Mouse (Mus musculus): Measurements from ENCODE around the gene Bach2.

The Bach2 gene

DNA sequence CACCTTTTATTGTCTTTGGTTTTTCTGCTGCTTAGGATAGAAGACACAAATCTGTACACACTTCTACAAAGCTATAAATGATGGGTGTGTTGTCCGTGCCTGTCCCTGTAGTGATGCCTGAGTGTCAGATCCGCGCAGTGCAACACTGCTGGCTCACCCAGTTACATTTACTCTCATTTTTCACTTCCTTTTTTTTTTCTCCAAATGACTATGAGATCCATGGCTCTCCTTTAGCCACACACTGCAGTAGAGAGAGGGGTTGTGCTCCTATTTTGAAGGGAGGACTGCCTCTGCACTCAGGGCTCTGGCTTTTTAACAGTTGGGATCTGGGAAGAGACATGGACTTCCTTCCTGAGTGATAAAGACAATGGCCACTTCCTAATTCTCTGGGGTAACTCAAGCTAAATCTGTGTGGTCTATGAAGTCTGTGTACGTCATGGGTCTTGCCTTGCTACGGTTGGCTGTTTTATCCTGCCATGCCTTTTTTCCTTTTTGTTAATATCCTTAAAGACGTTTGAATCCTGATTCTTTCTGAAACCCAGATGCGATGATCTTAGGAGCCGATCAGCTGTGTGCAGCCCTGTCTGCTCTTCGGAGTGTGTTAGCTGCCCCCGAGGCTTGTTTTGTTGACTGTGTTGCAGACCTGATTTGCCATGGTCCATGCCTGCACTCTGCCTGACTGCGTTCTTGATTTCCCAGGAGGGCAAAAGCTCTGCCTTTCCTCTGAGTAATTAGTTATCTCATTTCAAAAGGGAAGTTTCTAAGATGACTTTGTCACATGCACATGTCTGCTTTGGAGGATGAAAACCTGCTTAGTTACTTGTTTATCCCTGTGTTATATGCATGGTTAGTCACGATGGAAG is 120.2 kb downstream of the Bach2 start:
- DNase-seq (ENCODE audit: low spot score in 2 of 2), result no peak

DNA sequence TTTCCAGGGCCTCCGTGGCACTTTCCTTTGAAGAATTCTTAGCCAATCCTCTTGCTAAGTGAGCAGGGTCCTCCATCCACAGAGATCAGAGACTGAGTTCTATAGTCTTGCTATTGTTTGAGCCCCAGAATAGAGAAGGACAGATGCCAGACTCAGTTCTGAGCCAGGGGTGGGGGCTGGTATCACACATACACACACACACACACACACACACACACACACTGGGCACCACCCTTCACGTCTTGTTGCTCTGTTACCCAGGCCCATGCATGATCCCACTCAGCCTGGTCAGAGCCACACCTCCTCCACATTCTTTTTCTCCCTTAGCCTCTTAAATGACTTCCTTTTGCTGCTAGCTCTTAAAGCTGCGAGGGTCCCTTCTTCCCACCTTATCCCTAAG is 121.0 kb downstream of the Bach2 start:
- no peak for DNase-seq (ENCODE audit: low spot score in 2 of 2)

DNA sequence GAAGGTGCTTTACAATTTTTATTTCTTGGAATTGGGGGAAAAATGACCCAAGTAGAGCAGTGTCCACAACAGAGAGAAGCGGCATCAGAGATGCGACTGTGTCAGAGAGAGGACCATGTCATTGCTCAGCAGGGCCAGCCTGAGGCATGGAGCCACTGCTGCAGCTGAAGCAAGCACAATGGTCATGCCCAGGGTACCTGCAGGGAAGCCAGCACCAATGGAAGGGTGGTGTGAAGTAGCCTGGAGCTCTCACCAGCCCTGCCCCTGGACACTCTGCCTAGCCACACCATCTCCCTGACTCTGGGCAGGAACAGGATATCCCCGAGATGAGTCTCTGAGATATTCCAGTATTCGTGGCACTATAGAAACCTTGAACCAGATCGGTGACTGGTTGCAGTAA is 121.9 kb downstream of the Bach2 start:
- DNase-seq (ENCODE audit: low spot score in 2 of 2), result no peak

DNA sequence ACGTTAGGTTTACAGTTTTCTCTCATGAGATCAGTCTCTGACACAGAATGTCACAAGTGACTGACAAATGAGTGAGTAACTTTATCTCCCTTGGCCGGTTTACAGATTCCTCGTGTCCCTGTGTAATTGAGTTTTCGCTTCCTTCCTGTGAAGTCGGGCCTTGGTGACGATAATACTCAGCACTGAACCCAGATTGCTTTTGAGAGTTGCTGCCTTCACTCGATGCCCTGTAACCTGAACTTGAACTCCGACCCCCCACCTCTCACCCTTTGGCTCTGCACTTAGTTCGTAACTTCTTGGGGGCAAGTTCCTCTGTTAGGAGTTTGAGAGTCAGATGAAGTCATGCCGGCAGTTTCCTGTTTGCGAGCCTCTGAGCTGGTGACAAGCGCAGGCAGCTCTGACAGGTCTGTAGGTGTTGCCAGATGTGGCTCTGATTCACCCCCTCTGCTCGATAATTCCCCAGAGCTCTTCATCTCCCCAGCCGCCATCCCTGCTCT is 124.9 kb downstream of the Bach2 start:
- DNase-seq (ENCODE audit: low spot score in 2 of 2), result no peak

DNA sequence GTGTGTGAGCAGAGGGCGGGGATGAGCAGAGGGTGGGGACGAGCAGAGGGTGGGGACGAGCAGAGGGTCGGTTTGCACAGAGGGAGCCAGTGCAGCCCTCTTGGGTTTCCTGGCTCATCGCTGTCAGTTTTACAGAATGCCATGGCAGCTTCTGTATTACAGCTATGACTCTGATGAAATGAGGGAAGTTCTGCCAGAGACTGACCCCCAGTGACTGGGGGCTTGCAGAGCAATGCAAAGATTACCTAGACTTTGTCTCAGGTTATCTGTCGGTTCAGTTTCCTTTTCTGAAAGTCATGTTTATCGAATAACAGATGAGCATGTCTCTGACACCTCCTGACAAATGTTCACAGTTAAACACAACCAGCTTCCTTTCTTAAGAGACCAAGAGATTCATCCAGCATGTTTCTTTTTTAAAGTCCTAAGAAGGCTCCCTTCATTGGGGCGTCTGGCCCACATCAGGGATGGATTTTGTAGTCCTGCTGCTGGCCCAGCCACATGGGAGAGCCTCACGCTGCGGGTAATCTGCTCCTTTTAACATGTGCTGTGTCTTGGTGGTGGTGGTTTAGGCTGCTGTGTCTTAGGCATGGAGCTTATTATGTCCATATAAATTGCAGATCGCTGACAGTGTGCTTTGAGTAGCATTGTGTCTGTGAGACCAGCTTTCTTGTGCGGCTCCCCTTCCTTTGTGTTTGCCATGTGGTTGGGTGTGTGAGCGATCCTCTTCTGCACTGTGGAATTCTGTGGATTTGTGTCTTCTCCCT is 126.7 kb downstream of the Bach2 start:
- no peak for DNase-seq (ENCODE audit: low spot score in 2 of 2)

DNA sequence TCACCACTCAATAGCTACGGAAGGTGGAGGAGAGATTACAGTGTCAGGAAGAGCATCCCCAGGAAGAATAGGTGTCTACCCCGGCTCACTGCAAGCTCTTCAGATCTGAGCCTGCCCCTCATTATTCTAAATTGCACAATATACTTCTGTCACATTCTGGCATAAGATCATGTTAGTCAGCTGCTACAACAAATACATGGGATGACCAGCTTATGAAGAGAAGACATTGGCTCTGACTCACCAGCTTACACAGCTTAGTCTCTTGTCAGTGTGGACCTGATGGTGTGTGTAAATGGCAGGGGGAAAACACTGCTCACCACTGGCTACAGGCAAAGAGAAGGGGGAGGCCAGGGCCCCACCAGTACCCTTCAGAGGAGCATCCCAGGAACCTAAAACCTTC is 127.6 kb downstream of the Bach2 start:
- no peak for DNase-seq (ENCODE audit: low spot score in 2 of 2)

DNA sequence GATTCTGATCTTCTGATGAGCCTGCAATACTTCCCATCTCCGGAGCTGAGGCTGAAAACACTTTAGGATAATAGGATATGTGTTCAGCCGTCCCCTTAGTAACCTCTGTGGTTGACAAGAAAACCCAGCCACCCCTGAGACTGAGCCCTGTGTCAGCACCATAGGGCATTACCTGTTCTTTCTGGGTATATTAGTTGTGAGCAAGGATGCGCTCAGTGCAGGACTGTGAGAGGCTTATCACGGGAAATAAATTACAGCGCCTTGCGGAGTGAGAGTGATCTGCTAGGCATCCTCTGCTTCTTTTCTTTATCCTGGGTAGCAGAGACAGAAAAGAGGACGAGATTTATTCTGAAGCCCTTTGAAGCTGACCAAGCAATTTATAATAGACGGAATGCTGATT is 129.7 kb downstream of the Bach2 start:
- no peak for DNase-seq (ENCODE audit: low spot score in 2 of 2)

DNA sequence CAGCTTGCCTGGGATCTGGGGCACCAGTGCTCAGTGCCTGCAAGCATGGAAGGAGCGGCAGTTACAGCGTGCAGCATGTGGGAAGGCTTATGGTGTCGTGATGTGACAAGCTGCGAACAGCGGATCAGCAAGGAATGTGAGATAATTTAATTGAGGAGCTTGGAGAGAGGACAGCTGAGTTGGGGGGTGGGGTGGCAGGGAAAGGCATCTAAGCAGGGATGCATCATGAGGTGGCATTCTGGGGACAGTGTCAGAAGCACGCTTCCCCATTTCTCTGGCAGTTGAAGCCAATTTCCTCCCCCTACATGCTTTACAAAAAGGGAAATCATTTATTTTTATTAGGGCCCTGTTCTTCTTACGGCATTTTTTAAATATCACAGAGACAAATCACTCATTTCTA is 134.5 kb downstream of the Bach2 start:
- peak; percentile 64 to 76 for DNase-seq (ENCODE audit: low spot score in 2 of 2)

DNA sequence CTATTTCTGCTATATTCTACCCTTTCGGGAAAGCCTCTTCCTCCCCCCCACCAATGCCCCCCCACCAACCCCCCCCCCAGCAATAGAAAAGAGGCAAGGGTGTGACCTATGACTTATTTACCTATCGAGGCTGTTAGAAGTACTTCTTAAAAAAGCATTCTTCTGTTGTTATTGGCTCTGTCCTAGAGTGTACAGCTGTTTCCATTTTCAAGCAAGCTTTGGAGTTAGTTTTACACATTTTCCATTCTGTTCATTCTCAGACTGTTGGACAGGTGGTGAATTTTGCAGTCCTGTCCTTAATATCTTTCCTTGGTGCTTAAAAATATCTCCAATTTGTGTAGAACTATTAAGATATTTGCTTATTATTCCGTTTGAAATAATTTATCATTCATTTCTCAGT is 134.9 kb downstream of the Bach2 start:
- no peak for DNase-seq (ENCODE audit: low spot score in 2 of 2)

DNA sequence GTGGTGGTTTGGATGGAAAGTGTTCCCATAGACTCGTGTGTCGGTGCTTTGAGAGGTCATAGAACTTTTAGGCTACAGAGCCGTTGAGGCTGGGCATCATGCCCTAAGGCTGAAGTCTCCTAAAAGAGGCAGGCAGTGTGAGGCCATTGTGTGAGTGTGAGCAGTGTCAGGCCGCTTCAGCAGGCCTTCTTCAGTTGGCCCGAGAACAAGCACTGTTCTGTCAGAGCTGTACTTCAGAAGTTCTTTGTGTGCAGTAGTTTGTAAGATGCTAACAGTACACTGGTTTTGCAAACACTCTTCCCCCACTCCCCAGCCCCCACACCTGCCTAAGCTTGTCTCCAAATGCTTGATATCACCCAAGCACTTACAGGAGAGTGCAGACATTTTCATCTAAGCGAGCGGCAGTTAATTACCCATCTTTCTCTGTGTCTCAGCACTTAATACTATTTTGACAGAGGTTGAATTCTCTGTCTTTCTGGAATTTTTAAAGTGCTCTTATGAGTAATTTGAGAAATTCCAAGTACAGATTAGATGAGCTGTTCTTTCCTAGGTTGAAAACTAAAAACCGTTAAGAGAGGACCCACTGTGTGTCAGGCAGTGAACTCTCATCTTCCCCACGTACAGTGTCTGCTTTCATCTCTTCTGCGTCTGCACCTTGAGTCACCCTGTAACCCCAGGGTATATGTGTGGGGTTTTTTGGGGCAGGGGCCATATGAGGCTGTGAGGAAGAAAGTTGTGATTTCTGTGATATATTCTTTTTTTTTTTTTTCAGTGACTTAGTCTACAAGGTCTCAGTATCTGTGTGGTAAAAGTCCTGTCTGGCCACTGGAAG is 136.4 kb downstream of the Bach2 start:
- DNase-seq (ENCODE audit: low spot score in 2 of 2), result no peak

DNA sequence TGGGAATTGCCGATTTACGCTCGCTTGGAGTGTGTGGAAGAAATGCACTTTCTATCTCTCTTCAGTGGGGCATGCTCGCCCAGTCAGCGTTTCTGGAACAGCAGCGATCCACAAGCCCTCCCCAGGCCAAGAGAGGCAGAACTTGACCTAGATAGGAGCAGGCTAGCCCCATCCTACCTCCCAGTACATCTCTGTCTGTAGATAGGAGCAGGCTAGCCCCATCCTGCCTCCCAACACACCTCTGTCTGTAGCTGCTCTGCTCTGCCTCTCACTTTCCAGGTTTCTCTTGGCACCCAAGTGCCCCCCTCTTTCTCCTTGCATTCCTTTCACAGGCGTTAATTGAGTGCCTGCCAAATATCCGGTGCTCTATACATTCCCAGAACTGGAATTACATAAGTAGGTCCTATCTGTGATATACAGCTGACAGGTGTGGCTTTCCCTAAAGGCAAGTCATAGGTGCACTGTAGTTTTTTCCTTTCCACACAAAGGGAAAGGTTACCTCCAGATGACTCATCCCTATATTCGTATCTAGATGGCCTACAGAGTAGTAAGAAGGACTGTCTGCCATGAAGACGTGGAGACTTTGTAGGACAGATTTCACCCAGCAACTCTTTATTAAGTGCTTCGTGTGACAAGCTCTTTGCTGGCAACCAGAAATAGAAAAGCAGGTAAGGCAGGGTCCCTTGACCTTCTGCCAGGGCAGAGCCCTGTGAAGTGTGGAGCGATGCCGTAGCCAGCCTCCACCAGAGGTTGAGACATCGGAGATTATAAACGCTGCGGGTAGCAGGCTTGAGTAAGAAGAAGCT is 137.3 kb downstream of the Bach2 start:
- no peak for DNase-seq (ENCODE audit: low spot score in 2 of 2)

DNA sequence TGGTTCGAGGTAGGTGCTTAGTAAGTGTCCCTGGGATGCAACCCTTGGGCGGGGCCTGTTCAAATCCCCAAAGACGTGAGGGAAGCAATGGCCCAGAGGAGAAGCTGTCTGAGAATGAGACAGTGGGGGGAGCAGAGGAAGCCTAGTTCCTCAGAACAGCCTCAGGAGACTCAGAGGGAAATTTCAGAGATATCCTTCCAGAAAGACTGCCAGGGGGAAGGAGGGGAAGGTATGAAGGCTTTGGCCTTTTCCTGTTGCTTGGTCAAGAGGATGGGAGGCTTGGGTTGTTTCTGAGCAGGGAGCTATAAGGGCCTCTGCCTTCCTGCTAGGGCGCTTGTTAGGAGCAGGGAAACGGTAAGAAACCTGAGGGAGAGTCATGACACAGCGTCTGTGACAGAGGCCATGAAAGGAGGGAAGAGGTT is 137.9 kb downstream of the Bach2 start:
- DNase-seq (ENCODE audit: low spot score in 2 of 2), result no peak

DNA sequence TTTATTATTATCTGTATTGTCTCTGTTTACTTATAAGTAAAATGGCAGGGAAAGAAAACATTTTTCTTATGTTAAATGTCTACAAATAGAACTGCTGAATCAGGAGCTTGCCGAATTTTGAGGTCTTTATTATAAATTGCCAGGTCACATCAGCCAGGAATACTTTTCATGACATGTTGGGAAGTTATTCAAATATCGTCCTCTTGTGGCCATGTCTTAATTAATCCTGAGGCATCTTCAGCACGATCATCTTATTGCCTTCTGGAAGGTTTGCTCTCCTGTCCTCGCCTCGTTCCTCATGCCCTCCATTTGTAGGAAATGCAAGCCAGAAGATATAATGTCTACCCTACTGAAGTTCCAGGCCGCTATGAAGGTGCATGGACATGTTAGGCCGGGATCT is 140.5 kb downstream of the Bach2 start:
- DNase-seq (ENCODE audit: low spot score in 2 of 2), result no peak

DNA sequence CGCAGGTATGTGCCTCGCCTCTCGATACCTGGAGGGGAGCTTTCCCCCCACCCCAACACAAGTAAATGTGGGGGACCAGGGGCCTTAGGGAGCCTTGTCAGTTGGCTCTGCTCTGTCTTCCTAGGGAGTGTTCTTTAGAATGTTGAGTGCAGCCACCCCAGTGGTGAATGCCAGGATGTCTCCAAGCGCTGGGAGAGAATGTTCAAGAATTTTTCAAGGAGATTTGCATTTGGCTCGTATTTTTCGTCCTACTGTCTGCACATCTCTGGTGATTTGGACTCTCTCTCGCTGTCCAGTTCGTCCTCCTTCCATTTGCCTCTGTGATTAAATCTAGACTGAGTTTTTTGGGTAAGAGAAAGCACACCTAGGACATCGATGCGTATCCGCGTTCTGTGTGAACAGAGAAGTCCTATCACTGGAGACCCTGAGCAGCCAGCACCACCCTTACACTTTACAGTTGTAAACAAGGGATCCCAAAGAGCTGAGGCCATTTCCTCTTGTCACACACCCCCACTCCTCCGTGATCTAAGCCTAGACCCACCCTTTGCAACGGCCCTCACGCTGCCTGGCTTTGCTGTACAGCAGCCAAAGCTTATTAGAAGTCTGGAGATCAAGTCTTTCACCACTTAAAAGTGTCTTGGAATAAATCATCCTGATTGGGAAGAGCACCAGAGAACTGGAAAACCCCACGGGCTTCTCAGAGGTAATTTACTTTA is 143.2 kb downstream of the Bach2 start:
- no peak for DNase-seq (ENCODE audit: low spot score in 2 of 2)

DNA sequence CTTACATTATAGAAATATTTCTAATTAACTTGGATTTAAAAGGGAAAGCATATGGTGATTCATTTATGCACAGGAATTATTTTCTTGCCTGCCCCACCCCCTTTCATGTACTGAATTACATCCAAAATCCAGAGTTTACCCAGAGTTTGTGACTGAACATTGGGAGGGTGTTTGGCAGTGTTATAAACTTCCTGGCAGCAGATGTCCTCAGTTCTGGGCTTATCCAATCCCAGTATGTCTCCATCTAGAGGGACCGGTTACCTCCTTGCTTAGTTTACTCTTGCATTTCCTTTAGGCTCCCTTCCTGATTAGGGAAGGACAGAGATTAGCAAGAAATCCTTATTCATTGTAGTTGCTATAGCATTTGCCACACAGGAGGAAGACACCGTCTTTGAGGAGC is 146.5 kb downstream of the Bach2 start:
- no peak for DNase-seq (ENCODE audit: low spot score in 2 of 2)

DNA sequence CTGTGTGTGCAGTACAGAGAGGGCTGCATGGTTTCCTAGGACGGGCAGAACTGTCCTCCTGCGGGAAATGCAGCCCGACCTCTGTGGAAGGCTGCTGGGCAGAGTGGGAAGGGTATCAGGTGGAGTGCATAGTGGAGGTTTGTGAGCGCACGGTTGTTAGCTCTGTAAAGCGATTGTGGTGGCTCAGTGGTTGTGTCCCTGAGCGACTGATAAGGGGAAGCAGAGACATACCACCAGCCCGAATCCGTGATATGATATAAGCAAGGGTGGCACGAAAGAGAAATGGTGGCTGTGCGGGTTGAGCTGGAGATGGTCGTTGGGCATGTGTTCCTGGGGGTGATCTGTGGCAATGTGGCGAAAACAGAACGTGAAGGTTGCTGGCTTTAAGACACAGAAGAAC is 147.0 kb downstream of the Bach2 start:
- no peak for DNase-seq (ENCODE audit: low spot score in 2 of 2)

DNA sequence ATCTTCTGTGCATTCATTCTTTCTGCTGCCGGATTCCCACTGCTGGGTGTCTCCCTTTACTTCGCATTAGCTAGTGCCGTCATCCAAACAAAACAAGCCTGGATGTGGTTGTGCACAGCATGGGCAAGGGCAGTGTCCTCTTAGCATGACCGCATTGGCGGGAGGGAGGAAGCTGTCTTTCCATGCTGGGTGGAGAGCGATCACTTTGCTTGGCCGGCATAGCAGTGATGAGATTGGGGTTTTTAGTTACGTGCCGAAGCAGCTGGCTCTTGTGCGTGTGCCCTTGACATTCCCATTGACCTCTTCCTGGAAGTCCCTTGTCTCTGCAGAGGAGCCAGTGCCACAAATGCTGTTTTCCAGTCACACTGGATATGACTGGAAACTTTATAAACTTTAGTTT is 147.7 kb downstream of the Bach2 start:
- no peak for DNase-seq (ENCODE audit: low spot score in 2 of 2)

DNA sequence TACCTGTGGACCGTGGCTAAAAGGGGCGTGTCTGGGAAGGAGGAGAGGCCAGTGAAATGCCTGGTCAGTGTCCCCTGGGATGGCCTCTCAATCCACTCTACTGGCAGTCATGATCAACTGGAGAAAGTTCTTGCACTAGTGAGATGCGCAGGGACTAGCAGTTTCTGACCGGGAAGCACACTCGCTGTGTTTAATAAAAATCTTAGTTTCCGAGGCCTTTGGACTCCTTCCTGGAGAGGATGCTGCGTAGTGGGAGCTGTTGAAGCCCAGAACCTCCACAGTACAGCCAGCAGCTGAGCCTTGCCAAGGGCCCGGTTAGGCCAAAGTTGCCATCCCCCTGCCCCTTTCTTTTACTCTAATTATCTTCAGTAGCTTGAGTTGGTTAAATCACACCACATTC is 148.3 kb downstream of the Bach2 start:
- no peak for DNase-seq (ENCODE audit: low spot score in 2 of 2)

DNA sequence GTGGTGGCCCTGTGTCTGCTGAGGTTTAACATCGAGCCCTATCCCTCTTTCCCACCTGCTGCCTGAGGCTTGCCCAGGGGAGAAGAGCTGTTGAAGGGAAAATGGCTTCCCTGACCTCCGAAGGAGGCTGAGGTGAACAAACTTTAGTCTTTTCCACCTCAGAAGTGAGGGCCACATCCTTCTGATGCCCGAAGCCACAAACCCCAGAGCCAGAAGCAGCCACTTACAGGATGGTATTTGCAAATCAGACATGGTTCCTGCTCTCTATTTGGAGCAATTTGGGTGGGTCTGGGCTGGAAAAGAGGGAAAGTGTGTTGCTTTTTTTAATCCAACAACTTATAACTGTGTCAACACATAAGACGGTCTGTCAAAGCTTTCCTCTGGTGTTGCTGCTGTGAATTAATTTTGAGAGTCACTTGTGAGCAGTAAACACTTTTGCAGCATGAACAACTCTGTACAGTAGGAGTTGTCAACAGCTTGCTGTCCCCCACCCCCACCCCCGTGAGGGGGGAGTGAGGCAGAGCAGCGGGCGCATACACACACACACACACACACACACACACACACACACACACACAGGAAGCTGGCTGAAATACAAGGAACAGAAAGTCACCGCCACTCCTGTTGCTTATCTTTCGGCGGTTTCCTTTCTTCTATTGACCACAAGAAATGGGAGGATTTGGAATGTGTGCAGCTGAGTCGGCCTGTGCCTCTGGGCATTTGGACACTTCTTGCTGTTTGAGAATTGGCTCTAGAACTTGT is 149.1 kb downstream of the Bach2 start:
- no peak for DNase-seq (ENCODE audit: low spot score in 2 of 2)

DNA sequence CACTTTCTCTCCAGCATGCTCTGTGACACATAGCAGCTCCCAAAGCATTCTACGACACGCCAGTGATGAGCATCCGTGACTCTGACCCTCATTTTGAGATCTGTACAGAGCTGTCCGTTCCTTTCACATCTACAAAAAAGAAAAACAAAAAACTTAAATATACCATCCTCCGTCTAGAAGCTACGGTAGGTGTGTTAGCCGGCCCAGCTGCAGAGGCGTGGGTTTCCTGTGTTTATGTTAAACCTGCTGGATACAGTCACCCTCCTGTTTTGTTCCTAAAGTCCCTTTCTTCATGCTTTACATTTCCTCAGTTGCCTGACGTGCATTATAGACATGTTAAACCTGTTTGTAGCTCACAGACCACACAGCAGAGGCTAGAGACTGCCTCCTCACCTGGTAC is 150.0 kb downstream of the Bach2 start:
- DNase-seq (ENCODE audit: low spot score in 2 of 2), result no peak

Data from frontal cortex, postnatal 36 days (tissue).